Mouse (Mus musculus) heart, adult 2 months (tissue): Measurements from ENCODE around the gene Pbx1. TPM values are rescaled to one million over a fixed set of nuclear protein-coding genes. Genes with fewer than 3 reads are reported as not detected.

Experiments used
- DNase-seq, 2 experiments: peaks; one replicate each; pipeline ENCODE4 v3.0.0; 2021
- H3K27ac ChIP-seq: fragments of 200-600 bp; 2 replicates; pipeline ENCODE4 v1.8.1; 2022
- H3K27me3 ChIP-seq: fragments of 200-500 bp; 2 replicates; pipeline ENCODE4 v1.6.1; 2012; ENCODE audit warnings: mild to moderate bottlenecking, low read length, inconsistent platforms, mixed read lengths; ENCODE audit not compliant: control insufficient read depth, insufficient read depth
- H3K36me3 ChIP-seq: fragments of 200-500 bp; 2 replicates; pipeline ENCODE4 v1.6.1; 2012; ENCODE audit warnings: low read length, inconsistent platforms; ENCODE audit not compliant: control insufficient read depth, insufficient read depth
- H3K4me1 ChIP-seq: fragments of 200-500 bp; 2 replicates; pipeline ENCODE4 v1.6.1; 2011; ENCODE audit warnings: low read length; ENCODE audit not compliant: control insufficient read depth, insufficient read depth
- H3K4me3 ChIP-seq: fragments of 200-600 bp; 2 replicates; pipeline ENCODE4 v1.8.1; 2022
- H3K79me2 ChIP-seq: fragments of 200-500 bp; replicated peaks from 2 replicates; pipeline ENCODE4 v1.6.1; 2012; ENCODE audit warnings: mild to moderate bottlenecking, inconsistent platforms, low read length, moderate library complexity, mixed read lengths; ENCODE audit not compliant: control insufficient read depth, insufficient read depth
- H3K9ac ChIP-seq: fragments of 200-500 bp; 2 replicates; pipeline ENCODE4 v1.6.1; 2012; ENCODE audit warnings: low read depth, mild to moderate bottlenecking, control low read depth, inconsistent platforms, low read length, mixed read lengths
- CTCF ChIP-seq: fragments of 200-600 bp; IDR thresholded peaks from 2 replicates; pipeline ENCODE4 v1.8.1; 2022; ENCODE audit warnings: antibody characterized with exemption, mild to moderate bottlenecking, moderate library complexity
- EP300 ChIP-seq: fragments of 200-500 bp; IDR thresholded peaks from 2 replicates; pipeline ENCODE4 v1.6.1; 2011; ENCODE audit warnings: low read depth, low read length, control low read depth; ENCODE audit not compliant: insufficient read depth
- POLR2A ChIP-seq: fragments of 200-500 bp; IDR thresholded peaks from 2 replicates; pipeline ENCODE4 v1.6.1; 2011; ENCODE audit warnings: mild to moderate bottlenecking, low read depth, low read length, control low read depth; ENCODE audit not compliant: insufficient read depth
- WGBS: fragments of 180-500 bp; shearing (Covaris S2); methylation state at CpG from one replicate; pipeline ENCODE4 v1.1.7; 2018; 5-methylcytosine and 5-hydroxymethylcytosine counted together
- intact Hi-C: fragments of 180-260 bp; cut with DNase I; formaldehyde crosslinking; loops from one replicate; pipeline ENCODE4 v1.15.1; 2025
- polyA plus RNA-seq: library from polyadenylated mRNA; depleted of rRNA; stranded (reverse); fragments of >200 nt; gene quantifications from 2 replicates; pipeline ENCODE4 v1.2.3, GENCODE M21; 2012
- total RNA-seq, 2 experiments: library from RNA; stranded (reverse); gene quantifications; 2 replicates each; pipeline ENCODE4 v1.2.3; 2021

Pbx1 gene
- total and polyA plus RNA-seq, 3 experiments, result 33.1 to 54.7 (median 52.8) TPM

DNA sequence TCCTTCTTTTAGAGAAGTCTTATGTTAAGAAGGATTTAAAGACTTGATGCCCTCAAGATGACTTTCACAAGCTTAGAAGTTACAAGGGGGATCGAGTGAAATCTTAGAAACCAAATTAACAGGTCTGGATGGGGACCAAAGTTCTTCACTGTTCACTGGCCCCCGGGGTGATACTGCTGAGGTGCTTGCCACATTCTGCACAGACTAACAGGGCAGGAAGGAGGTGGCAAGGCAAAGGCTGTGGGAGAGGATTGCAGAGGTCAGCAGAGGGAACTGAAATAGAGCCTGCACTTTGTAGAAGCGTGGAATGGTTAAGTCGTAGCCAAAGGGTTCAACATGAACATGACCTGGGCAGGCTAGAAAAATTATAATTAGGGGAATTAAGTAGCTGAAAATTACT lies 256.5 kb downstream of the Pbx1 start:
- Histone ChIP-seq H3K4me1 (peaks cover 4% of the 10 kb centered on the region; the same call in 1 of the 2 replicates), H3K79me2 (no peaks in the 10 kb centered on the region), H3K27me3 (no peaks in the 10 kb centered on the region), H3K9ac (no peak overlapping the region; the same call in 1 of the 2 replicates), H3K4me3 (no peak overlapping the region), H3K27ac (peak overlapping the region; percentile 79), H3K36me3 (peaks cover 11% of the 10 kb centered on the region)
- intact Hi-C loops, result no loop called here
- no peak for TF ChIP-seq CTCF
- TF ChIP-seq POLR2A, result no peak
- no peak for TF ChIP-seq EP300
- no peak for DNase-seq
- WGBS, result 65% methylated on average over 4 of the region's 4 CpGs

DNA sequence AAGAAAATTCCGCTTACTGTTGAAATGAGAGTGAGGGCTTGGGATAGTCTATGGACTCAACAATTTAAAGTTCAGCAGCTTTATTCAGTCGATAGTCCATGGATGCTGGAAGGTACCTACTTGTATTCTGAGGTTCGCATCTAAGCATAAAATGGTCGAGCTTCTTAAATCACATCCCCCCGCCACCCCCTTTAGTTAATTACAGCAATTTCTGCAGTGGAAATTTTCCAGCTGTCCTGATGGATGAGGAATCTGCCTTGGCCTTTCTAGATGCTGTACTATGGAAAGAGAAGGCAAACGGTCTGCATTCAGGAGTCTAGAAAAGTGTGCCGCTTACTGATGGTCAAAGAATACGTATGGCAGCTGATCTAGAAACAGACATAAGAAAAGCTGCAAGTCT lies 262.3 kb downstream of the Pbx1 start:
- 87% methylated on average over 8 of the region's 8 CpGs for WGBS
- no peaks in the 10 kb centered on the region for H3K27me3 ChIP-seq
- no peaks in the 10 kb centered on the region for H3K79me2 ChIP-seq
- no peak overlapping the region for H3K4me3 ChIP-seq
- H3K27ac ChIP-seq, result peak overlapping the region; percentile 34; the same call in 1 of the 2 replicates
- H3K9ac ChIP-seq, result no peak overlapping the region
- TF ChIP-seq EP300 (no peak), POLR2A (no peak), CTCF (no peak)
- peaks cover 7% of the 10 kb centered on the region for H3K4me1 ChIP-seq
- no peak for DNase-seq
- intact Hi-C loops, result no loop called here
- H3K36me3 ChIP-seq, result peaks cover 24% of the 10 kb centered on the region

DNA sequence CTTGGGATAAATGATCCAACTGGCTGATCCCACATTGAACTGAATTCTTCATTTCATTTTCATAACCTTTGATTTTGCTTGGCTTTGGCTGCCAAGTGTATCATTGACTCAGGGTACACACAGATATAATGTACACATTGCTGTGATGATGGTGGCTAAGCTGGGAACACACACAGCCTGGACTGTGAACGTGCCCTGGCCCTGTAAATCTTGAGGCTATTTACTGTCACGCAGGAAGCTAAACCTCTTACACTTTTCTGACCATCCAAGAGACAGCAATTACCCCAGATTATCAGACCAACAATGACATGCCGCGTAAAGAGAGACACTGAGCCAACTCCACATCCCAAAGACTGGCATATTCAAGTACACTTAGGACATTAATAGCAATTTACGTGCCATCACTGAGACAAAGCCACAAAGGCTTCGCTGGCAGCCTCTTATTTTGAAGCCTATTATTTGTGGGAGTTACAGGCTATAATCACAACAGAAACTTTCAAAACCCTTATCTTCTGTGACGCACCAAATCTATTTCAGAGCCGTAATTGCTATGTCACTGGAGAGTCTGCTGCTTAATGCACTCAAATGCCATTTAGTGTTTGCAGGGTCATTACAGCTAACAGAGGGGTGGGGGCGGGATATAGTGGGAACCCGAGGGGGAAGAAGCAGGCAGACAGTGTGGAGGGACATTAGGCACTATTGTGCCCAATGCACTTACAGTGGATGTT lies 262.9 kb downstream of the Pbx1 start:
- H3K27ac ChIP-seq, result peak overlapping the region; percentile 34
- peaks cover 9% of the 10 kb centered on the region for H3K4me1 ChIP-seq
- H3K27me3 ChIP-seq, result no peaks in the 10 kb centered on the region
- TF ChIP-seq CTCF (no peak), POLR2A (no peak), EP300 (no peak)
- no peak overlapping the region for H3K9ac ChIP-seq
- H3K79me2 ChIP-seq, result no peaks in the 10 kb centered on the region
- no peak for DNase-seq
- no peak overlapping the region for H3K4me3 ChIP-seq
- intact Hi-C loops, result no loop called here
- H3K36me3 ChIP-seq, result peaks cover 24% of the 10 kb centered on the region
- 58% methylated on average over 10 of the region's 10 CpGs for WGBS

DNA sequence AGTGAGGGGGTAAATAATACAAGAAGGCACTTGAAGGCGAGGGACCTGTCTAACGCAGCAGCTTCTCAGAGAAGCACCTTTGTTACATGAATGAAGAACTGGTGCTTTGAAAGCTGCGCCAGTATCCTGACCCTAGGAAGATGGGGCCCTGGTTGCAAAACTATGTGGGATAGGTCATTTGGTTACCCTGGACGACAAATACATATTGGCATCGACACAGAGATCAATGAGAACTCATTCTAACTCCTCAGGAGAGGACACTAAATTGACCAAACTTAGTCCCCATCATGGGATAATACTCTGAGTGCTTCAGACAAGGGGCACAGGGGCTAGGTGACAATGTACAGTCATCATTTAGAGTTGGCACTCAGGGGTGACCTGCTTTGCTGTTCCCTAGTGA lies 264.3 kb downstream of the Pbx1 start:
- intact Hi-C loops, result no loop called here
- H3K79me2 ChIP-seq, result no peaks in the 10 kb centered on the region
- no peak for DNase-seq

DNA sequence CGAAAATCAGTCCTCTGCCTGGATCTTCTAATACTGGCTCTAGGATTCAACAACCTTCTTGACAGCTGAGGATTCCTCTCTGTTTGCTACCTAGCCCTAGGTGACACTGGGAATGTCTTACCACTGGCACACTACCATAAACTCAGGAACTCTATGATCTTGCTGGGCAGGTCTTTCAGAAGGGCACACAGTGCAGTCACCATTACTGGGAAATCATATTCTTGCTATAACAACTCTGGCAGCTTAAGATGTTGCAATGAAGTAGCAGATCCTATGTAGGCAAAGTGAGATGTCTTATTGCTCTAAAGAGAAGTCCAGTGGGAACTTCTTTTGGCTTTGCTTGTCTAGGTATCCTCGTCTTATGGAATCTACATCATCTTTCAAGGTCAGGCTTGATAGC lies 265.2 kb downstream of the Pbx1 start:
- 95% methylated on average over 2 of the region's 2 CpGs for WGBS

More for the DNA sequence above, 264.3 kb downstream of the Pbx1 start:
- 94% methylated on average over 5 of the region's 5 CpGs for WGBS
- Histone ChIP-seq H3K4me3 (no peak overlapping the region), H3K9ac (no peak overlapping the region), H3K27ac (peak overlapping the region; percentile 2; the same call in 1 of the 2 replicates), H3K36me3 (peaks cover 24% of the 10 kb centered on the region), H3K27me3 (no peaks in the 10 kb centered on the region), H3K4me1 (peaks cover 9% of the 10 kb centered on the region)
- TF ChIP-seq EP300 (no peak), POLR2A (no peak), CTCF (no peak)

DNA sequence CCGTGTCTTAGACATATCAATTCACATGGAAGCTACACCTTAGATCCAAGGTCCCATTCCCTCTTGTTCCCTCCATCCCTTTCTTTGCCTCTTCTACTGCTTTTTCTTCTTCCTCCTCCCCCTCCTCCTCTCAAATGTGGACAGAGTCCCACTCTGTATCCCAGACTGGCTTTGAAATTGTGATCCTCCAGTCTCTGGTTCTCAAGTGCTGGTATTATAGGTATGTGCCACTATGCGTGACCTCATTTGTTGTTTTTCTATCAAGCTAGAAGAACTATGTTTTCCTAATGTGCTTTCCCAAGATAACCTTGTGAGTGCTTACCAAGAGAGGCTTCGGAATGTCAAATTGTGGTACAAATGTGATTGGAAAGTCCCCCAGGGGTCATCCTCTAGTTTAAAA lies 267.1 kb downstream of the Pbx1 start:
- Histone ChIP-seq H3K4me1 (peaks cover 9% of the 10 kb centered on the region), H3K79me2 (no peaks in the 10 kb centered on the region), H3K27me3 (no peaks in the 10 kb centered on the region), H3K27ac (no peak overlapping the region), H3K36me3 (peaks cover 21% of the 10 kb centered on the region), H3K4me3 (no peak overlapping the region), H3K9ac (no peak overlapping the region)
- intact Hi-C loops, result no loop called here
- TF ChIP-seq CTCF (no peak), POLR2A (no peak), EP300 (no peak)
- WGBS, result 49% methylated on average over 3 of the region's 3 CpGs
- no peak for DNase-seq

More for the DNA sequence above, 265.2 kb downstream of the Pbx1 start:
- Histone ChIP-seq H3K79me2 (no peaks in the 10 kb centered on the region), H3K4me3 (no peak overlapping the region), H3K27me3 (no peaks in the 10 kb centered on the region), H3K36me3 (peaks cover 24% of the 10 kb centered on the region), H3K4me1 (peaks cover 9% of the 10 kb centered on the region), H3K9ac (no peak overlapping the region), H3K27ac (no peak overlapping the region)
- TF ChIP-seq CTCF, result no peak
- no peak for TF ChIP-seq POLR2A
- no peak for TF ChIP-seq EP300
- intact Hi-C loops, result no loop called here
- no peak for DNase-seq
